Mouse (Mus musculus) forebrain, embryonic 15.5 days (tissue): ENCODE measurements around the gene Zfp598. TPM values are rescaled to one million over a fixed set of nuclear protein-coding genes. Genes with fewer than 3 reads are reported as not detected.
A peak's percentile ranks its signal among the peaks of the same experiment; 100 is the strongest.

Source experiments
- ATAC-seq: fragments of 200-750 bp; cut with Nextera tagmentation; replicated peaks from 2 replicates; pipeline ENCODE4 v1.8.0; 2017; ENCODE audit warnings: mild to moderate bottlenecking, moderate TSS enrichment, moderate library complexity
- H3K27ac ChIP-seq: fragments of 300-500 bp; sonication (generic); replicated peaks from 2 replicates; pipeline ENCODE4 v1.5.1; 2015; ENCODE audit warnings: mild to moderate bottlenecking, inconsistent platforms
- H3K27me3 ChIP-seq: fragments of 300-500 bp; sonication (generic); 2 replicates; pipeline ENCODE4 v1.6.1; 2015; ENCODE audit warnings: inconsistent platforms
- H3K36me3 ChIP-seq: fragments of 300-500 bp; sonication (generic); 2 replicates; pipeline ENCODE4 v1.6.1; 2015; ENCODE audit warnings: mild to moderate bottlenecking, inconsistent platforms
- H3K4me1 ChIP-seq: fragments of 300-500 bp; sonication (generic); 2 replicates; pipeline ENCODE4 v1.6.1; 2015; ENCODE audit warnings: inconsistent platforms
- H3K4me2 ChIP-seq: fragments of 300-500 bp; sonication (generic); replicated peaks from 2 replicates; pipeline ENCODE4 v1.6.1; 2015; ENCODE audit warnings: mild to moderate bottlenecking, inconsistent platforms
- H3K4me3 ChIP-seq: fragments of 300-500 bp; sonication (generic); 2 replicates; pipeline ENCODE4 v1.5.1; 2015; ENCODE audit warnings: mild to moderate bottlenecking, inconsistent platforms
- H3K9ac ChIP-seq: fragments of 300-500 bp; sonication (generic); replicated peaks from 2 replicates; pipeline ENCODE4 v1.6.1; 2015; ENCODE audit warnings: mild to moderate bottlenecking, inconsistent platforms
- H3K9me3 ChIP-seq: fragments of 300-500 bp; sonication (generic); 2 replicates; pipeline ENCODE4 v1.6.1; 2016; ENCODE audit warnings: inconsistent platforms
- WGBS: fragments of 180-500 bp; shearing (Covaris S2); methylation state at CpG from one replicate; pipeline ENCODE4 v1.1.7; 2015; ENCODE audit warnings: mixed read lengths; 5-methylcytosine and 5-hydroxymethylcytosine counted together
- polyA plus RNA-seq: library from polyadenylated mRNA; unstranded; fragments of >200 nt; fragmentation: Nextera tagmentation; extraction: Ambion mirVana; gene quantifications from 2 replicates; pipeline ENCODE4 v1.2.1, GENCODE M21; 2015

The Zfp598 gene
- polyA plus RNA-seq, result 19.1 and 20.9 TPM in 2 replicates

- ATAC-seq, result peak; percentile 99
- H3K4me1 ChIP-seq, result peaks cover 34% of the 10 kb centered on the region
- no peaks in the 10 kb centered on the region for H3K36me3 ChIP-seq
- peak within 1 kb of the TSS; percentile 73 for H3K4me2 ChIP-seq
- peak within 1 kb of the TSS; percentile 92 for H3K4me3 ChIP-seq
- under 1% methylated on average over 69 of the region's 80 CpGs for WGBS
- no peaks in the 10 kb centered on the region for H3K9me3 ChIP-seq
- peak within 1 kb of the TSS; percentile 98 for H3K9ac ChIP-seq
- H3K27ac ChIP-seq, result peak within 1 kb of the TSS; percentile 84
- no peaks in the 10 kb centered on the region for H3K27me3 ChIP-seq
Measured at GRCm38 (mm10) chr17:24669545-24670245, at the start of gene Zfp598. Gene Zfp598 (plus strand): TSS chr17:24669687.

GRCm38 (mm10) chr17:24625472-24625871 lies 44.0 kb upstream of the Zfp598 start:
- no peak overlapping the region for H3K4me2 ChIP-seq
- H3K36me3 ChIP-seq, result peaks cover 93% of the 10 kb centered on the region
- 92% methylated on average over 8 of the region's 8 CpGs for WGBS
- no peaks in the 10 kb centered on the region for H3K9me3 ChIP-seq
- ATAC-seq, result no peak
- H3K4me1 ChIP-seq, result no peaks in the 10 kb centered on the region
- no peak overlapping the region for H3K27ac ChIP-seq
- H3K9ac ChIP-seq, result no peak overlapping the region
- H3K27me3 ChIP-seq, result no peaks in the 10 kb centered on the region
- H3K4me3 ChIP-seq, result no peak overlapping the region

- WGBS, result 57% methylated on average over 5 of the region's 5 CpGs
- no peaks in the 10 kb centered on the region for H3K27me3 ChIP-seq
Measured at GRCm38 (mm10) chr17:24628646-24629045, 40.8 kb upstream of the Zfp598 start.

GRCm38 (mm10) chr17:24630072-24630471 lies 39.4 kb upstream of the Zfp598 start:
- Histone ChIP-seq H3K9ac (no peak overlapping the region), H3K9me3 (no peaks in the 10 kb centered on the region), H3K36me3 (peaks cover 54% of the 10 kb centered on the region), H3K4me3 (no peak overlapping the region), H3K27ac (no peak overlapping the region), H3K4me2 (no peak overlapping the region), H3K4me1 (peaks cover 18% of the 10 kb centered on the region), H3K27me3 (no peaks in the 10 kb centered on the region)
- ATAC-seq, result no peak
- WGBS, result 87% methylated on average over 14 of the region's 14 CpGs

More at GRCm38 (mm10) chr17:24628646-24629045, 40.8 kb upstream of the Zfp598 start:
- H3K4me1 ChIP-seq, result peaks cover 18% of the 10 kb centered on the region
- no peak overlapping the region for H3K27ac ChIP-seq
- no peak overlapping the region for H3K9ac ChIP-seq
- no peak for ATAC-seq
- H3K36me3 ChIP-seq, result peaks cover 66% of the 10 kb centered on the region
- no peak overlapping the region for H3K4me3 ChIP-seq
- H3K4me2 ChIP-seq, result no peak overlapping the region
- H3K9me3 ChIP-seq, result no peaks in the 10 kb centered on the region

GRCm38 (mm10) chr17:24632167-24632812 lies 37.2 kb upstream of the Zfp598 start, which contains the start of the genes Tsc2 and Nthl1:
Gene Tsc2 (minus strand): TSS chr17:24632630.
Gene Nthl1 (plus strand): TSS chr17:24632680.
- peak; percentile 93 for ATAC-seq
- Histone ChIP-seq H3K4me1 (peaks cover 18% of the 10 kb centered on the region), H3K4me2 (peak within 1 kb of the TSS; percentile 85), H3K27me3 (no peaks in the 10 kb centered on the region), H3K4me3 (peak within 1 kb of the TSS; percentile 69), H3K36me3 (peaks cover 33% of the 10 kb centered on the region), H3K9me3 (no peaks in the 10 kb centered on the region), H3K27ac (peak within 1 kb of the TSS; percentile 70), H3K9ac (peak within 1 kb of the TSS; percentile 68)
- WGBS, result 1% methylated on average over 51 of the region's 51 CpGs

- peak overlapping the region; percentile 70 for H3K27ac ChIP-seq
- H3K4me1 ChIP-seq, result peaks cover 18% of the 10 kb centered on the region
- H3K27me3 ChIP-seq, result no peaks in the 10 kb centered on the region
- 10% methylated on average over 22 of the region's 22 CpGs for WGBS
- peak overlapping the region; percentile 85 for H3K4me2 ChIP-seq
- peaks cover 27% of the 10 kb centered on the region for H3K36me3 ChIP-seq
- peak overlapping the region; percentile 68 for H3K9ac ChIP-seq
- peak overlapping the region; percentile 69 for H3K4me3 ChIP-seq
- H3K9me3 ChIP-seq, result no peaks in the 10 kb centered on the region
- ATAC-seq, result no peak; the same call in 1 of the 2 replicates
Measured at GRCm38 (mm10) chr17:24632813-24633449, 36.6 kb upstream of the Zfp598 start.

- no peak overlapping the region for H3K9ac ChIP-seq
- no peak for ATAC-seq
- peaks cover 18% of the 10 kb centered on the region for H3K4me1 ChIP-seq
- peaks cover 19% of the 10 kb centered on the region for H3K36me3 ChIP-seq
- H3K9me3 ChIP-seq, result no peaks in the 10 kb centered on the region
- H3K4me3 ChIP-seq, result no peak overlapping the region
- 94% methylated on average over 11 of the region's 11 CpGs for WGBS
- no peaks in the 10 kb centered on the region for H3K27me3 ChIP-seq
- no peak overlapping the region for H3K27ac ChIP-seq
- H3K4me2 ChIP-seq, result no peak overlapping the region
Measured at GRCm38 (mm10) chr17:24633831-24634230, 35.7 kb upstream of the Zfp598 start.

- WGBS, result 84% methylated on average over 4 of the region's 4 CpGs
- Histone ChIP-seq H3K4me2 (no peak overlapping the region), H3K9ac (no peak overlapping the region), H3K27me3 (no peaks in the 10 kb centered on the region), H3K27ac (no peak overlapping the region), H3K9me3 (no peaks in the 10 kb centered on the region), H3K4me1 (peaks cover 18% of the 10 kb centered on the region), H3K4me3 (no peak overlapping the region), H3K36me3 (peaks cover 8% of the 10 kb centered on the region)
- ATAC-seq, result no peak
Measured at GRCm38 (mm10) chr17:24635024-24635423, 34.5 kb upstream of the Zfp598 start.

- Histone ChIP-seq H3K9me3 (no peaks in the 10 kb centered on the region), H3K4me2 (no peak overlapping the region), H3K36me3 (peaks cover 2% of the 10 kb centered on the region; the same call in 1 of the 2 replicates), H3K4me1 (peaks cover 18% of the 10 kb centered on the region), H3K4me3 (no peak overlapping the region), H3K27ac (no peak overlapping the region), H3K27me3 (no peaks in the 10 kb centered on the region), H3K9ac (no peak overlapping the region)
- ATAC-seq, result no peak
- WGBS, result 95% methylated on average over 5 of the region's 5 CpGs
Measured at GRCm38 (mm10) chr17:24635694-24636093, 33.8 kb upstream of the Zfp598 start.

GRCm38 (mm10) chr17:24636781-24637481 lies 32.6 kb upstream of the Zfp598 start:
- whole genome bisulfite sequencing, result 63% methylated on average over 5 of the region's 5 CpGs
- H3K9ac ChIP-seq, result no peak overlapping the region

GRCm38 (mm10) chr17:24638214-24638613 lies 31.3 kb upstream of the Zfp598 start:
- H3K36me3 ChIP-seq, result no peaks in the 10 kb centered on the region
- H3K27me3 ChIP-seq, result no peaks in the 10 kb centered on the region
- no peak overlapping the region for H3K4me3 ChIP-seq
- no peak overlapping the region for H3K27ac ChIP-seq
- WGBS, result 86% methylated on average over 4 of the region's 4 CpGs
- no peaks in the 10 kb centered on the region for H3K9me3 ChIP-seq
- ATAC-seq, result no peak
- H3K4me2 ChIP-seq, result no peak overlapping the region
- H3K9ac ChIP-seq, result no peak overlapping the region
- peaks cover 2% of the 10 kb centered on the region for H3K4me1 ChIP-seq

More at GRCm38 (mm10) chr17:24636781-24637481, 32.6 kb upstream of the Zfp598 start:
- no peak overlapping the region for H3K4me2 ChIP-seq
- ATAC-seq, result no peak
- no peaks in the 10 kb centered on the region for H3K36me3 ChIP-seq
- no peak overlapping the region for H3K27ac ChIP-seq
- H3K27me3 ChIP-seq, result no peaks in the 10 kb centered on the region
- peaks cover 11% of the 10 kb centered on the region for H3K4me1 ChIP-seq
- H3K9me3 ChIP-seq, result no peaks in the 10 kb centered on the region
- H3K4me3 ChIP-seq, result no peak overlapping the region
